Mouse (Mus musculus): ENCODE results near the gene Ercc6l2.
"Not testable (repeated sequence)": the region's sequence is repeated elsewhere in the genome, so short reads cannot be mapped to it uniquely, and the experiment has no call there.

The Ercc6l2 gene

GRCm38 (mm10) chr13:63879864-63880141, 64.8 kb downstream of the Ercc6l2 start:
- no peak for DNase-seq (ENCODE audit: low read depth, low spot score)

DNA sequence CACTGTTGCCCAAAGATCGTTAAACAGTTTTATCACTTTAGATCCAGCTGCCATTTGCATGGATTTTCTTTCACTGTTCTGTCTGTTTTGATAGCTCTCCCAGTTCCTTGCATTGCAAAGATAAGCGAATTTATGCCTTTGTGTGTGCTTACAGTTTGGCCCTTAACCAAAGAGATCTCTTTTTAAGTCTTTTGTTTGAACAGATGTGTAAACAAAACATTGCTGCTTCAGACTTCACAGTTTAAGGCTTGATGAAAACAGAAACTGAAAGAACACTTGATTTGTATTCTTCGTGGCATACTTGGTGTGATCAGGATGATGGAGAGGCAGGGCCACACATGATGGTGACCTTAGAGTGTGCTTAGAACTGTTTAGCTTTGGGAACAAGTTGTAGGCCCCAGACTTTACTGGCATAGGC, 70.5 kb downstream of the Ercc6l2 start:
- no peak for DNase-seq (ENCODE audit: low read depth, low spot score)

- DNase-seq (ENCODE audit: low read depth, low spot score) = no peak
These were observed 71.5 kb downstream of the Ercc6l2 start for GRCm38 (mm10) chr13:63886429-63887052.

GRCm38 (mm10) chr13:63900679-63901302, 85.8 kb downstream of the Ercc6l2 start:
- no peak for DNase-seq (ENCODE audit: low read depth, low spot score)

DNA sequence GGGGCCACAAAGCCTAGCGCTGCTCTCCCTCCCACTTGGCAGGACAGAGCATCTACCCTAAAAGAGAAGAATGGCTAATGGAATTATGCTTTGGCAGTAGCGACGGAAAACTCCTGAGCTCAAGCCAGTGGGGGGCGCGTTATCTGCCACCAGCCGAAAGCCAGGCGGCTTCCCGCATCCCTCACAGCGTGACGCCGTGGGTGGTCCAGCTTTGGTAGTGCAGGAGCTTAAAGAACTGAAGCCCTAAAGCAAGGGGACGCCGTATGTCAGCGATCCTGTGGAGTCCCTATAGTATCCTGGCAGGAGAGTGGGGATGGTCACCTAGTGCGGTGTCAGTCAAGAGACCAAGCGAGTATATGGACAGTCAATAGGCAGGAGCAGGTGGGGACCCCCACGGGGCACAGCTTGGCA, 86.3 kb downstream of the Ercc6l2 start:
- DNase-seq (ENCODE audit: low read depth, low spot score) = peak; percentile 38

- DNase-seq (ENCODE audit: low read depth, low spot score) = no peak
These were observed 86.9 kb downstream of the Ercc6l2 start for GRCm38 (mm10) chr13:63901714-63902597.

DNA sequence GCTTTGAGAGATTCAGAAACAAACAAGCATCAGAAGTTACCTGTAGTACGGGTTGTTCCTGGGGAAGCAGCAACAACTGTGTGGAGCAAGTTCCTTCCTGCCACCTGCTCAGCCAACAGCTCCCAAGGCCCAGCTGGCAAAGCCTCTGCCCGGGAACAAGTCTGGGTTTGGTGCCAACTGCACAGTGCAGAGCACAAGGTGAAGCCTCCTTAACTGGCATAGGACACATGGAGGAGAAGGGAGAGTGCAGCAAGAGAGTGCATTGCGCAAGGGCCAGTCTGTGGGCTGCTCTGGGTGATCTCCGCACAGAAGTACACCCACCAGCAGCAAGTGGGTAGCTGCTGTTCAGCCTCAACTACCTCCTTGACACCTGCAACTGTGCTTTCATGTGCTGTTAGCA, 91.5 kb downstream of the Ercc6l2 start:
- no peak for DNase-seq (ENCODE audit: low read depth, low spot score)

GRCm38 (mm10) chr13:63907437-63907836, 92.4 kb downstream of the Ercc6l2 start:
- no peak for DNase-seq (ENCODE audit: low read depth, low spot score)

DNA sequence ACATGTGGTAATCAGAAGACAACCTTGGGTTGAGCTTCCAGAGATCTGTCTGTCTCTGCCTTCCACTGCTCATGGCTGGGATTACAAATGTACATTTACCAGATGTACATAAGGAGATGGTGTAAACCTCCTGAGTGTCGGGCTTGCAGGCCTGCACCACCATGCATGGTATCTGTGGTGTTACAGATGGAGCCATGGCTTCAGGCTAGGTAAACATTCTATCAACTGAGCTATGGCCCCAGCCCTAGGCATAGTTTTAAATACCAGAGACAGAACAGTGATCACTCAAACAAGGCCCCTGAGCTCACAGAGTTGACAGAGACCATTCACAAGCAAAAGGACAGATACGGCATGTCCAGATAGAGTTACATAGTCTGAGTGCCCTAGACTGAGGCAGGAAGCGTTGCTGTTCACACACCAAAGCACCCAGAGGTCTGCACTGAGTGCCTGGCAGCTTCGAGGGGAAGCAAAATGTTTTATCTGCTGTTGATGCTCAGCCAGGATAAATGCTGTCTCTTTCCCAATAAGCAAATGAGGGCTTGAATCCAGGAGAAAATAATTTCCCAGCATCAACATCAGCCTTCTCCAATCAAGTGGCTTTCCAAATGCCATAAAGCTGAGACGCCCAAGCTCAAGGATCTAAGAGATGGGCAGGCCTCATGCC, 95.2 kb downstream of the Ercc6l2 start:
- no peak for DNase-seq (ENCODE audit: low read depth, low spot score)

GRCm38 (mm10) chr13:63911617-63912016, 96.6 kb downstream of the Ercc6l2 start:
- no peak for DNase-seq (ENCODE audit: low read depth, low spot score)

DNA sequence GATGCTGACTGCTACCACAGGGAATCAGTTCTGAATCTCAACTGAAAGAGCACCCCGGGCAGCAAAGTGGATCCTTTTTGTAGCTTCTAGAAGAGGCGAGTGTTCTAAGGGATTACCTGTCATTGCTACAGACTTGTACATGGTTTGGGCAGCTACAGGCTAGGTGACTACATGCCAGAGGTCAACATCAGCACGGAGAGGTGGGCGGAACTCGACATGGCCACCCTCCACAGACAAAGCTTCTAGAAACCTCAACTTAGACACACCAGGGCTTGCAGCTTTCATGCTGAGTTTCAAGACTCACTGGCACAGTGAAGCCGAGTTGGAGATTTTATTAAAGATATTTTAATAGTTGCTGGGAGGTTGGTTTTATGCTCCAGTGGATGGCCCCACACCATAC, 98.1 kb downstream of the Ercc6l2 start:
- DNase-seq (ENCODE audit: low read depth, low spot score) = no peak

DNA sequence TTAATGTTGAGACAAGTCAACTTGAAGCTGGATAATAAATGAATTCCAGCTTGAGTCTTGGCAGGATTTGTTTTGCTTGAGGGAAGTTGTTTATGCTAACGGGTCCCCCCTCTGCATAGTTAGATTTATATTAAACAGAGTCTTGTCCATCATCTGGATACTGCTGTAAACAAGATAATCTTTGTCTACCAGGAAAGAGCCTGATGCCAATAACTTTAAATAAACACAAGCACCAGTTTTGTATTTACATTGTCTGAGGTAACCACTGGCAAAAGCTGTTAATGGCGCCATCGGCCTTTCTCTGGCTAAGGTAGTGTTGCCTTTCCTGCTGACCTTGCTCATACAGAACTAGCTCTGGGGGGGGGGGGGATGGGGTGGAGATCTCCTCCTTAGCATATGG, 100.1 kb downstream of the Ercc6l2 start:
- no peak for DNase-seq (ENCODE audit: low read depth, low spot score)

DNA sequence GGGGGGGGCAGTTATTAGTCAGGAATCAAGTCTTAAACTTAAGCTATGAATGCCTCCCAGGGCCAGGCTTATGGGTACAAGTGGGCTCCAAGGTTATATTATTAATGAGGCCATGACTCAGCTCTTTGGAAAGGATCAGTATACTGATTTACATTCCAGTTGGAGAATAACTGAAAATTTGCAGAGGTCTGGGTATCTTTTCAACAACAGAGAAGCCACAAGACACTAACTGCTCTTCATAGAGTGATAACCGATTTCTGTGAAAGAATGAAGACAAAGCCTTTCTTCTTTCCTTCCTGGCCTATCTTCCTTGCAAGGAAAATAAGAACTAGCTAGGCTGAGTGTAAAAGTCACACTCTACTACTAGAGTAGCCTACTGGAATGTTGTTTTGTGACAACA, 100.6 kb downstream of the Ercc6l2 start:
- DNase-seq (ENCODE audit: low read depth, low spot score) = no peak

DNA sequence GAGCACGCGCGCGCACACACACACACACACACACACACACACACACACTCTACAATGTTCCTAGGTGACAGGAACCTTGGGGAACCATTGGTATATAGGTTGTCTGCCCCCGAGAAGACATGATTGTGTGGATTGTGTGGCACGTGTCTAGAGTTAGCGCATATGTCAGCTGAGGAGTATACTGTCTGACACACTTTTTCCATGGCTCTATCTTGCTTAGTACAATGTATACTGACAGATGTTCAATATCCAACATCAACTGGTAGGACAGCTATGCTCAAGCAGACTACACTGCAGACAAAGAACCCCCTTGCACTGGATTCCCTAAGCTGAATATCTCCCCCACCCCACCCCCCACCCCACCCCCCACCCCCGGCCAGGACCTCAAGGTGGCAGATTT, 101.5 kb downstream of the Ercc6l2 start:
- no peak for DNase-seq (ENCODE audit: low read depth, low spot score)

GRCm38 (mm10) chr13:63917198-63917767, 102.2 kb downstream of the Ercc6l2 start:
- DNase-seq (ENCODE audit: low read depth, low spot score) = no peak

DNA sequence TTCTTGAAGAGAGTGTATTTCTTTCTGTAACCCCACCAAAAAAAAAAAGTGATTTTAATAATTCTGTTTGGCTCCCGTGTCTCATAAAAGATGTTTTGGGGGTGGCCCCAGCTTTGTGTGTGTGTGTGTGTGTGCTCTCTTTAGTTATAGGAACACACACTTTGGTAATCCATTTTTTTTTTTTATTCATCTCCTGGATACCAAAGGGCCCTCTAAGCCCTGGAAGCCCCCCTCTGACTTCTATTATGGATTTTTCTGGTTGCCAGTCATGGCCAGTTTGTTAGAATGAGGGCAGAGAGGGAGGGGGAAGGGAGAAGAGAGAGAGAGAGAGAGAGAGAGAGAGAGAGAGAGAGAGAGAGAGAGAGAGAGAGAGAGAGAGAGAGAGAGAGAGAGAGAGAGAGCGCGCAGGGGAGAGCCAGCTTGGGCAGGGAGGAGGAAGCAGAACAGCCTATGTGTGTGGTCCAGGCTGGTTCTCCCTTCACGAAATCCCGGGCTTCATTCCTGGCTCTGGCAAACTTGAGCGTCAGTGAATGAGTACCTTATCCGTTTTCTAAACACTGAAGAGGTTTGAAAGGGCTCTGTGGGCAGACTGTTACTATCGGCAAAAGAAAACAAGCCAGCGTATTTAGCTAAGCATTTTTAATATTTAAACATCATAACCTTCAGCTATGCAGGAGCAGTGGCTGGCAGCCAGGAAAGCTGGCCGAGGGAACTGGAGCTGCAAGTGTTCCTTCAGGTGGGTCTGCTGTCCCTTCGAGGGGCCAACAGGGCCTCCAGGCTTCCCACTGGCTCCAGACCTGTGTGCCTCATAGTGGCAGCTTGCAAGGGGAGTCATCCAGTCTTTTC, 103.0 kb downstream of the Ercc6l2 start:
- no peak for DNase-seq (ENCODE audit: low read depth, low spot score)

DNA sequence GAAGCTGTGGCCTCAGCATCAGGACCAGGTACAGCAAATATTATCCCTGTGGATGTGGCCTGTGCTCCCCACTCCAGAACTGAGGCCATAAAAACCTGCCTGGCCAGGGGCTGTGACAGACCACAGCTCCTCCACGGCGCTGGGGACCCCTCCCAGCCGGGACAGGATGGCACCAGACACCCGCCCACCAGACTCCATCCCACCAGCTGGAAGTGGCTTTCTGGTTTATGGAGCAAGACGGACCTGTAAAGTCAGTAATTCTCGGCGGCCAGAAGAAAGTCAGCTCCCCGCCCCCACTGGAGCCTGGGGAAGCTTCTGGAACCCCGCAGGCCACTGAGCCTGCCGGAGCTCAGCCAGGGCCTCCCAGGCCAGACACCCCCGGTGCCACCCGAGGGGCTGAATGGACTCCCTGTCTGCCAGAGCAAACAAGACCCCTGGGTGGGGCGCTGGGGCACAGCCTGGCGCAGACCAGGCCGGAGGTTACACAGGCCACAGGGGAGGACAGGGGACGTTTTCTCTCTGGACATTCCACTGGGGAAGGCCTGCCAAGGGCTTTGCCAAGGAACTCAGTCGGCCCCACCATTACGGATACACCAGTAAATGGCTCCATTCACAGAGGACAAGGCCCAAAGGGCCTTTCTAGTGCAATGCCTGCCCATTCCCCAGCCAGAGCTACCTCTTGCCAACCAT, 103.8 kb downstream of the Ercc6l2 start:
- no peak for DNase-seq (ENCODE audit: low read depth, low spot score)

GRCm38 (mm10) chr13:63924036-63924435, 109.0 kb downstream of the Ercc6l2 start:
- DNase-seq (ENCODE audit: low read depth, low spot score) = not testable (repeated sequence)

DNA sequence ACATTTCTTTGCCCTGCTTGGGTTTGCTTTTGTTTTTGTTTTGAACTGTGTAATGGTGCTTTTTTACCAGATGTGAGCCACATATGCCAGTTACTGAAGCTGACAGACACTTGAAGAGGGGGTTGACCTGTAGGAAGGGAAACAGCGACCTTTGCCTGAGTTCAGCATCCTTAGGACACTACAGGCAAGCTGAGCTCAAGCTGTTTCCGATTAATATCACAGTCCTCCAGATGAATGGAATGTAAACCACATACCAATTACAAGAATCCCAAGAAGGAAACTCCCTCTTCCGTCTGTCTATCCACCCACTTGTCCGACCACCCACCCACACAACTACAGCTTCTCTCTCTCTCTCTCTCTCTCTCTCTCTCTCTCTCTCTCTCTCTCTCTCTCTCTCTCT, 112.3 kb downstream of the Ercc6l2 start:
- DNase-seq (ENCODE audit: low read depth, low spot score) = no peak

DNA sequence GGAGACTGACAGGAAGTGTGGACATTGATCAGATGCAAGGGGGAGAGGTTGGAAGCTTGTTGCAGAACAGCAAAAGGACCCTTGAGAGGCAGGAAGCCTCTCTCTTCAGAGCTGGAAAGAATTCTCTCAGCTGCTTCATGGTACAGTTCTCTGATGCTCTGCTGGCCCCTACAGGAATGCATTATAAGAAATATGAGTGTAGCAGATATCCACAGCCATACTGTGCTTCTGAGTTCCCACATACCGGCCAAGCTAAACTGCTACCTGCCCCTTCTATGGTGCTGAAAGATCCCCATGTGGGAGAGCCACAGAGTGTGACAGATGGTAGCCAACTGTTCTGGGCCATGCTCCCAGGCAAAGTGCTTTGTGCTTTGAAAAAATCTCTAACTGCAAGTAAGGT, 114.3 kb downstream of the Ercc6l2 start:
- DNase-seq (ENCODE audit: low read depth, low spot score) = no peak

All from retina, postnatal 7 days (tissue).